Mouse (Mus musculus): ENCODE measurements around the gene 9530003J23Rik. TPM values are rescaled to one million over a fixed set of nuclear protein-coding genes. Genes with fewer than 3 reads are reported as not detected.
"Not testable (repeated sequence)": the region's sequence is repeated elsewhere in the genome, so short reads cannot be mapped to it uniquely, and the experiment has no call there.

9530003J23Rik gene
- total RNA-seq, 4 experiments from 2014 or later = not detected

- no peak for DNase-seq (ENCODE audit: low spot score in 2 of 2)
Observed at GRCm38 (mm10) chr10:117226002-117226401, 12.5 kb downstream of the 9530003J23Rik start.

GRCm38 (mm10) chr10:117225094-117225493, 13.4 kb downstream of the 9530003J23Rik start:
- no peak for DNase-seq (ENCODE audit: low spot score in 2 of 2)

- DNase-seq (ENCODE audit: low spot score in 2 of 2) = peak; percentile 92 to 93
Observed at GRCm38 (mm10) chr10:117224102-117224990, 14.2 kb downstream of the 9530003J23Rik start, which contains the start of gene Yeats4. TSS of gene Yeats4 (minus strand) at chr10:117224507.

- DNase-seq (ENCODE audit: low spot score in 2 of 2) = no peak
Observed at GRCm38 (mm10) chr10:117223758-117224101, 14.8 kb downstream of the 9530003J23Rik start.

GRCm38 (mm10) chr10:117222821-117223220, 15.7 kb downstream of the 9530003J23Rik start:
- DNase-seq (ENCODE audit: low spot score in 2 of 2) = no peak

- DNase-seq (ENCODE audit: low spot score in 2 of 2) = no peak
Observed at GRCm38 (mm10) chr10:117218351-117218750, 20.2 kb downstream of the 9530003J23Rik start.

GRCm38 (mm10) chr10:117217246-117217840, 21.2 kb downstream of the 9530003J23Rik start:
- DNase-seq (ENCODE audit: low spot score in 2 of 2) = no peak

- no peak for DNase-seq (ENCODE audit: low spot score in 2 of 2)
Observed at GRCm38 (mm10) chr10:117216793-117217192, 21.7 kb downstream of the 9530003J23Rik start.

GRCm38 (mm10) chr10:117216132-117216495, 22.4 kb downstream of the 9530003J23Rik start:
- DNase-seq (ENCODE audit: low spot score in 2 of 2) = no peak

GRCm38 (mm10) chr10:117215409-117216131, 22.9 kb downstream of the 9530003J23Rik start:
- DNase-seq (ENCODE audit: low spot score in 2 of 2) = no peak

- DNase-seq (ENCODE audit: low spot score in 2 of 2) = no peak
Observed at GRCm38 (mm10) chr10:117211023-117211422, 27.5 kb downstream of the 9530003J23Rik start.

- DNase-seq (ENCODE audit: low spot score in 2 of 2) = no peak
Observed at GRCm38 (mm10) chr10:117209469-117209938, 29.0 kb downstream of the 9530003J23Rik start.

- DNase-seq (ENCODE audit: low spot score in 2 of 2) = not testable (repeated sequence)
Observed at GRCm38 (mm10) chr10:117208787-117209186, 29.7 kb downstream of the 9530003J23Rik start.

- no peak for DNase-seq (ENCODE audit: low spot score in 2 of 2)
Observed at GRCm38 (mm10) chr10:117208221-117208620, 30.3 kb downstream of the 9530003J23Rik start.

- no peak for DNase-seq (ENCODE audit: low spot score in 2 of 2)
Observed at GRCm38 (mm10) chr10:117206070-117206469, 32.4 kb downstream of the 9530003J23Rik start.

GRCm38 (mm10) chr10:117203558-117203981, 34.9 kb downstream of the 9530003J23Rik start:
- DNase-seq (ENCODE audit: low spot score in 2 of 2) = no peak

- no peak for DNase-seq (ENCODE audit: low spot score in 2 of 2)
Observed at GRCm38 (mm10) chr10:117202981-117203557, 35.4 kb downstream of the 9530003J23Rik start.

GRCm38 (mm10) chr10:117199701-117200100, 38.8 kb downstream of the 9530003J23Rik start:
- no peak for DNase-seq (ENCODE audit: low spot score in 2 of 2)

GRCm38 (mm10) chr10:117196696-117197095, 41.8 kb downstream of the 9530003J23Rik start:
- no peak for DNase-seq (ENCODE audit: low spot score in 2 of 2)

GRCm38 (mm10) chr10:117195748-117196147, 42.8 kb downstream of the 9530003J23Rik start:
- DNase-seq (ENCODE audit: low spot score in 2 of 2) = no peak

GRCm38 (mm10) chr10:117195005-117195404, 43.5 kb downstream of the 9530003J23Rik start:
- no peak for DNase-seq (ENCODE audit: low spot score in 2 of 2)

Measured in gastrocnemius, adult 8-10 months (tissue).